Mouse (Mus musculus) liver, embryonic 14.5 days (tissue): ENCODE data around the gene Rnaseh2c.

Experiments
- CTCF ChIP-seq: IDR thresholded peaks from 2 replicates; pipeline ENCODE4 v1.5.1; 2016; ENCODE audit warnings: antibody characterized with exemption, low read depth, control low read depth
- EP300 ChIP-seq: IDR thresholded peaks from 2 replicates; pipeline ENCODE4 v1.6.1; 2016; ENCODE audit warnings: antibody characterized with exemption, low read depth

GRCm38 (mm10) chr19:5558770-5559169, 42.9 kb upstream of the Rnaseh2c start:
- TF ChIP-seq CTCF, result no peak
- TF ChIP-seq EP300, result no peak
